Mouse (Mus musculus): ENCODE measurements around the gene Gpr39. TPM values are rescaled to one million over a fixed set of nuclear protein-coding genes. Genes with fewer than 3 reads are reported as not detected.

Gpr39 gene
- total RNA-seq, 1 experiment from 2014 or later, result not detected

- no peak for ATAC-seq (ENCODE audit: extremely low read depth, insufficient number of reproducible peaks, low FRiP score, poor library complexity, severe bottlenecking)
These were observed 236.1 kb downstream of the Gpr39 start, which contains the start of gene Lypd1 for GRCm38 (mm10) chr1:125912601-125913600. TSS of gene Lypd1 (minus strand) at chr1:125913101.

GRCm38 (mm10) chr1:125920696-125921095 is 243.9 kb downstream of the Gpr39 start:
- ATAC-seq (ENCODE audit: extremely low read depth, insufficient number of reproducible peaks, low FRiP score, poor library complexity, severe bottlenecking), result no peak

DNA sequence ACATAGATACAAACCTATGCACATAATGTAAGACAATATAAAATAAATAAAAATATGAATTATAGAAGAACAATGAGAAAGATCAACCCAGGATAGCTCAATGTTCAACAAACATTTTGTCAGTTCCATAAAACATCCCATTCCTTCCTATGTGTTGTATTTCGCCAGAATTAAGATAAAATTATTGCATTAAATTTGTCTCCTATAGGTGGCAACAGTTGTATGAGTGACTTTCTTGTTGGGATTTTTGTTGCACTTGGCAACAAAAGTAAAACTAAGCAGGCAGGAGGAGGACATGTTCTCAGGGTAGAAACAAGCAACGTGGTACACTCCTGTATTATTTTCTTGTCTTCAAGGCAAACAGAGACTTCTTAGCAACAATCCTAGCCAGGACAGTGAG is 246.3 kb downstream of the Gpr39 start:
- ATAC-seq (ENCODE audit: extremely low read depth, insufficient number of reproducible peaks, low FRiP score, poor library complexity, severe bottlenecking), result no peak

Other genes with a start within 250 kb of the Gpr39 start
- 1,373 and 1,435 TPM in 2 replicates for gene Actr3, start 241.3 kb upstream of the Gpr39 start, total RNA-seq (2017)
- 12.3 and 13.4 TPM in 2 replicates for gene Slc35f5, start 116.4 kb upstream of the Gpr39 start, total RNA-seq (2017)
- not detected in 2 replicates for gene Lypd1, start 236.1 kb downstream of the Gpr39 start, total RNA-seq (2017)

All from neutrophil, adult 5-6 weeks (primary cell).